Mouse (Mus musculus) lung, postnatal 0 days (tissue): ENCODE results near the gene Cbx1.

ENCODE experiments used
- CTCF ChIP-seq: IDR thresholded peaks from 2 replicates; pipeline ENCODE4 v1.5.1; 2016; ENCODE audit warnings: antibody characterized with exemption, mild to moderate bottlenecking
- EP300 ChIP-seq: IDR thresholded peaks from 2 replicates; pipeline ENCODE4 v1.6.1; 2016; ENCODE audit warnings: antibody characterized with exemption, mild to moderate bottlenecking, control low read depth

GRCm38 (mm10) chr11:96839877-96840276 lies 51.0 kb downstream of the Cbx1 start:
- TF ChIP-seq CTCF (no peak), EP300 (no peak)
